Mouse (Mus musculus) c-Kit-negative CD71-positive TER-119-positive erythroid progenitor cells, embryonic 14.5 days (primary cell): ENCODE results near the gene Dhdh.
A peak's percentile ranks its signal among the peaks of the same experiment; 100 is the strongest.
"Not testable (repeated sequence)": the region's sequence is repeated elsewhere in the genome, so short reads cannot be mapped to it uniquely, and the experiment has no call there.

Source experiments
- DNase-seq: peaks from one replicate; pipeline ENCODE4 v3.0.0-alpha.2; 2013; ENCODE audit warnings: low read depth, low spot score

The Dhdh gene

GRCm38 (mm10) chr7:45488293-45489204 is at the start of gene Dhdh:
Dhdh (minus strand) TSS chr7:45488805.
- no peak for DNase-seq

GRCm38 (mm10) chr7:45537602-45538001 is 49.0 kb upstream of the Dhdh start:
- no peak for DNase-seq

GRCm38 (mm10) chr7:45535676-45536075 is 47.1 kb upstream of the Dhdh start:
- no peak for DNase-seq

DNA sequence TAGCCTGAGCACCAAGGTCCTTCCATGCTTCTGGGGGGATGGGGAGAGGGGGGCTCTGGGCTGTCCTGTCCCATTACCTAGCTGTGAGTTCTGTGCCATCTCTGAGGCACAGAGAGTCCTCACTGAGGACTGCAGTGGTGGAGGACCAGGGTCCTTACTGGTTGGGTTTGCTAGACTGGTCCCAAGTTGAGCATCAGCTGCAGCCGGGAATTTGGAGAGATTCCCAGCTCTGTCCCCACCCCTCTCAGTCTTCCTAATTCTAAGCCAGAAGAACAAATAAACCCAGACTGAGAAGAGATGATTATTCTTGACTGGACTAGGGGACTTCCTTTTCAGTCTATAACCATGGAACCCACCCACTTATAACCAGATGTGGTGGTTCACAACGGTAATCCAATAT is 42.0 kb upstream of the Dhdh start:
- DNase-seq = no peak

GRCm38 (mm10) chr7:45529461-45529860 is 40.9 kb upstream of the Dhdh start:
- no peak for DNase-seq

- DNase-seq = not testable (repeated sequence)
Measured at GRCm38 (mm10) chr7:45527169-45527568, 38.6 kb upstream of the Dhdh start.

DNA sequence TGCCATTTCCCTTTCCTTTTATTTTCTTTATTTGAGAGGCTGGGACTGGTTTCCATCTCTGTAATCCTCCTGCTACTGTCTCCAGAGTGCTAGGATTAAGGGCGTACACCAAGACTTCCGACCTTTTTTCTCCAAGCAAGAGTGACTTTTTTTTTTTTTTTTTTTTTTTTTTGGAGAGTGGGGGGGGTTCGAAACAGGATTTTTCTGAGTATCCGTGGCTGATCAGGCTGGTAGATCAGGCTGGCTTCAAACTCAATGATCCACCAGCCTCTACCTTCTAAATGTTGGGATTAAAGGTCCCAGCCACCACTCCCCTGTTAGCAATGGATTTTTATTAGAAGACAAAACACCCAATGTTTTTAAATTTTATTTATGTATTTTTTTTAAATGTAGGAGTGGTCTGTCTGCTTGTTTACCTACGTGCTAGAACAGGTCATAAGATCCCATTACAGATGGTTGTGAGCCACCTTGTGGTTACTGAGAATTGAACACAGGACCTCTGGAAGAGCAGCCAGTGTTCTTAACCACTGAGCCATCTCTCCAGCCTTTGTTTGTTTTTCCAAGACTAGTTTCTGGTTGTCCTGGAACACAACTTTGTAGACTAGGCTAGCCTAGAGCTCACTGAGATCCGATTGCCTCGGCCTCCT is 38.0 kb upstream of the Dhdh start:
- no peak for DNase-seq

- peak; percentile 91 for DNase-seq
Measured at GRCm38 (mm10) chr7:45525809-45526473, 37.3 kb upstream of the Dhdh start, which contains the start of the genes Ppp1r15a and Plekha4. Ppp1r15a (minus strand) TSS chr7:45526268. Plekha4 (plus strand) TSS chr7:45526330.

- peak; percentile 91 for DNase-seq
Measured at GRCm38 (mm10) chr7:45524841-45525621, 36.4 kb upstream of the Dhdh start.

DNA sequence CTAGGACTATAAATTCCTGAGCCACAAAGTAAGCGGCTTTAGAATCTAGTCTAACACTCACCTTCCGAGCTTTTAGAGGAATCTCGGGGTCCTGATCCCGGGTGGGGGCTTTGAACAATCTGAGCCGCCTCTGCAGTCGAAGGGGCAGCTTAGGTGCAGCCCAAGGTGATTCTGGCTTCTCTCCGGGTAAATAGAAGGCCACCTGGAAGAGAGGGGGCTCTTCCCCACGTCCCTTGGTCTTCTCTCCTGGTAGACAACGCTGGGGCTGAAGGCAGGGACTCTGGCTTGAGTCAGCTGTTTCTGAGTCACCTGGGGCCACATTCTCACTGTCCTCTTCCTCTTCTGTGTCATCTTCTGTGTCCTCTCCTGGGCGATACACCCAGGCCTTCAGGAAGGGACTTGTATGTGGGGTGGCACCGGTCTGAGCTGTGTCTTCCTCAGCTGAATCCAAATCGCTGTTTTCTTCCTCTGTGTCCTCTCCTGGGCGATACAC is 35.1 kb upstream of the Dhdh start:
- DNase-seq = no peak

DNA sequence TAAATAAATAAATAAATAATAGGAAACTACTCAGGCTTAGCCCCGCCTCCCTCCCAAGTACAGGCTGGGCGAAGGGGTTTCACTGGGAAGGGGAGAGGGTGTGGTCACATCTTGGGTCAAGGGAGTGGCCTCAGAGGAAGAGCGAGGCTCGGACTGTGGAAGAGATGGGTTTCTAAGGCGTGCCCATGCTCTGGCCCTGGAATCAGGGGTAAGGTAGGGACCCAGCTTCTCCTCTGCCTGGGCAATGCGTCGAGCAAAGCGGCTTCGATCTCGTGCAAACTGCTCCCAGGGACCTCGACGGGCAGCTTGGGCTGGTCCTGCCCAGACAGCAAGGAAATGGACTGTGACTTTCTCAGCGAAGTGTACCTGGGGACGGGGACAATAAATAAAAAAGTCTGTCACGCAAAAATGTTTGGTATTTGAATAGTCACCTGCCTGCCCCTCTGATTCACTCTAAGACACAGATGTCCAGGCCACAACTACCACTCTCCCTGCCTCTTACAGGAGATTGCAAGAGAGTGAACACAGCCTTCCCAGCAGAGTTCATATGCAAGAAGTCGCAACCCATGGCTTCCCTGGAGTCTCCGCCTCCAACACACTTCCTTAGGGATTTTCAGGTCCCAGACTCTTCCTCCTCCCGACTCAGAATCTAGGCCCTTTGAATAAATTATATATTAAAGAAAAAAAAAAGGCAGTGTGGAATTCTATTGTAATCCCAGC is 34.5 kb upstream of the Dhdh start:
- peak; percentile 57 for DNase-seq

DNA sequence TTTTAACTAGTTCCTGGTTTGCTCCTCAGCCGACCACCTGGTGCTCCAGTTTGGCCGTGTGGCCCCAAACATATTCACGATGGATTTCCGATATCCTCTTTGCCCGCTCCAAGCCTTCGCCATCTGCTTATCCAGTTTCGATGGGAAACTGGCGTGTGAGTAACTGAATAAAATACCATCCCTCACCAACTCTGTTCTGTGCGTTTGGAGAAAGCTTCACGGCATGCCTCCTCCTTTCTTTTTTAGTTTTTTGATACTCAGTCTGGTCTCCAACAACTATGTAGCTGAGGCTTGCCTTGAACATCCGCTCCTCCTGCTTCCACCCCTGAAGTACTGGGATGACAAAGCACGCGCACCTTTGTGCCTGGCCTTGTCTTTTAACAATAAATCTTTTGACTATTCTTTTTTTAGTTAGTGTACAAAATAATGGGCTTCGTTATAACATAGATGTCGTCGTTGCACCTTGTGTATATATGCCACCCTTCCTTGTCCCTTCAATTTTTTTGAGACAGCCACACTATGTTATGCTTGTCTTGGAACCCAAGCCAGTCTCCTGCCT is 33.7 kb upstream of the Dhdh start:
- DNase-seq = no peak

DNA sequence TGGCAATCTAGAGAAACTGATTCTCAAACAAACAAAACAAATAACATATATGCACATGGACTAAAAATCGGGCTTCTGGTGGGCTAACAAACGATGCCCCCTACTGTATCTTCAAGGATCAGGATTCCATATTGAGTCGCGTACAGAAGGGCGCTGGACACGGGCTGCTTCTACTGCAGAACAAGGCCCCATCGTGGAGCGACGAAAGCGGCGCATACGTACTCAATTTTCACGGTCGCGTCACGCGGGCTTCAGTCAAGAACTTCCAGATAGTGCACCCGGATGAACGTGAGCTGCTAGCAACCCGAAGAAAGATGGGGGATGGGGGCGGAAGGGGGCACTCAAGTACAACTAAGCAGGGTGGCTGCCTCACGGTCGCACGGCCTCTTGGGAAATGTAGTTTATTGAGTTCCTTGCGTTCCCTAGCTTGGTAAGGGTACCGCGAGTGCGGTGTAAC is 33.2 kb upstream of the Dhdh start:
- peak; percentile 62 for DNase-seq

DNA sequence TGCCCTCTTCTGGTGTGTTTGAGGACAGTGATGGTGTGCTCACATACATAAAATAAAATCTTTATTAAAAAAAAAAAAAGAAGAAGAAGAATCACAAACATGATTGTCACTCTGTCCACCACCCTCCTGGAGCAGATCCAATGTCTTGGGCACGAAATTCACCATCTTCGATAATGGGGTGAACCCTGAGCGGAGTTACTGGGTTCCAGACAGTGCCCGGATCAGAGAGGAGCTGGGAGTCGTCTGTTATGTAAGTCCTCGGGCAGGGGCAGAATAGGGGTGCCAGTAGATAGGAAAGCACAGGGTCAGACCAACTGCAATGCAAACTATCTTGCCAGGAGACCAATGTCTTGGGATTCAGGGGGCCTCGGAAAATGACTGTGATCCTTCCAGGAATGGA is 32.0 kb upstream of the Dhdh start:
- no peak for DNase-seq

GRCm38 (mm10) chr7:45519345-45520120 is 30.9 kb upstream of the Dhdh start:
- no peak for DNase-seq

DNA sequence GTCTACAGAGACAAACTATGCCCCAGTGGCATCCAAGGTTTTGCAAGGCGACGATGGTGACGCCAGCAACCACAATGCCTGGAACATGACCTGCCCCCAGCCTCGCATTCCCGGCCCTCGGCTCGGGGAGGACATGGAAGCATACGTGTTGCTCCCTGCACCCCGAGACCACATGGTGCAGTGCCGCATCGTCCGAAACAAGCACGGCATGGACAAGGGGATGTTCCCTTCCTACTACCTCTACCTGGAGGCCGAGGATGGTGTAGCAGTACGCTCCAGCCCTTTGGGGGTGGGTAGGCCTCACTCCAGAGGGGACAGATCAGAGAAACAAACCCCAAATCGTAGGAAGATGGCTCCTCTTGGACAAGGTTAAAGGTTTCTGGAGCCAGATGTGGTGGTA is 30.0 kb upstream of the Dhdh start:
- DNase-seq = no peak

- DNase-seq = not testable (repeated sequence)
Measured at GRCm38 (mm10) chr7:45516846-45517245, 28.2 kb upstream of the Dhdh start.

DNA sequence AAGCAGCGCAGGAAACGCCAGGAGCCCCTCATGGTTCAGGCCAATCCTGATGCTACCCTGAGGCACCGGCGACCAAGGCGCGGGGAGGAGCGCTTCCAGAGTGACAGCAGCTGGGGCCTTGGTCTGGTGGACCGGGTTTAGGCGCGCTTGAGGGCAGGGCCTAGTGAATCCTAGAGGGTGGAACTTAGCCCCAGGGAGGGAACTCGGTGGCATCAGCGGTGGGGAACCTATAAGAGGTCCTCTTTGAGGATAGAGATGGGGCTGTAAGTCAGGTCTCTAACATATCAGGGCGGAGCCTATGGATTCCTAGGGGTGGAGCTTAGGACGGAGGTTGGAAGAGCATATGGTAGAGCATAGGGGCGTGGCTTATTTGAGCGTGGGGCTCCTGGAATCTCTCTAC is 26.8 kb upstream of the Dhdh start:
- peak; percentile 78 for DNase-seq

GRCm38 (mm10) chr7:45514411-45514810 is 25.8 kb upstream of the Dhdh start:
- no peak for DNase-seq
